Mouse (Mus musculus) cerebellum, postnatal 4 days (tissue): ENCODE data around the gene H2-M5.

ENCODE experiments used
- DNase-seq, 2 experiments: peaks; one replicate each; pipeline ENCODE4 v3.0.0; 2022; ENCODE audit warnings: low spot score in 2 of 2, mixed read lengths in 1 of 2

The H2-M5 gene

GRCm38 (mm10) chr17:36949265-36949664, 40.1 kb downstream of the H2-M5 start:
- DNase-seq = no peak

DNA sequence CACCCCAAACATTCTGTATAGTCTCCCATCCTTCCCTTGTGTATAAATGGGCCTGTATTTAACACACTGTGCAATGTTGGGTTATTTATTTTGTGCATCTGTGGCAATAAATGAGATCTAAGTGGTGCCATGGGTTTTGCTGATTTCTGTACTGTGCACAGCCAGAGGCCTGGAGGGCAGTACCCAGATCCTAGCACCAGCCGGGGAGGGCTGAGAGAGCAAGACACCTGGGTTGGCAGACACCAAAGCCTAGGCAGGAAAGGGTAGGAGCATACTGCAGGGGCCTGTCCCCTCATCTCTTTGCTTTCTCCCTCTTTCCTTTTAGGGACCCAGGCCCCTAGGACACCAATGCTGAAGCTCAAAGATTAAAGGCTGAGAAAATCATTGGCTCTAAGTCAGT, 41.1 kb downstream of the H2-M5 start:
- no peak for DNase-seq

GRCm38 (mm10) chr17:36947051-36947819, 42.1 kb downstream of the H2-M5 start:
- DNase-seq = peak; percentile 49 to 70

DNA sequence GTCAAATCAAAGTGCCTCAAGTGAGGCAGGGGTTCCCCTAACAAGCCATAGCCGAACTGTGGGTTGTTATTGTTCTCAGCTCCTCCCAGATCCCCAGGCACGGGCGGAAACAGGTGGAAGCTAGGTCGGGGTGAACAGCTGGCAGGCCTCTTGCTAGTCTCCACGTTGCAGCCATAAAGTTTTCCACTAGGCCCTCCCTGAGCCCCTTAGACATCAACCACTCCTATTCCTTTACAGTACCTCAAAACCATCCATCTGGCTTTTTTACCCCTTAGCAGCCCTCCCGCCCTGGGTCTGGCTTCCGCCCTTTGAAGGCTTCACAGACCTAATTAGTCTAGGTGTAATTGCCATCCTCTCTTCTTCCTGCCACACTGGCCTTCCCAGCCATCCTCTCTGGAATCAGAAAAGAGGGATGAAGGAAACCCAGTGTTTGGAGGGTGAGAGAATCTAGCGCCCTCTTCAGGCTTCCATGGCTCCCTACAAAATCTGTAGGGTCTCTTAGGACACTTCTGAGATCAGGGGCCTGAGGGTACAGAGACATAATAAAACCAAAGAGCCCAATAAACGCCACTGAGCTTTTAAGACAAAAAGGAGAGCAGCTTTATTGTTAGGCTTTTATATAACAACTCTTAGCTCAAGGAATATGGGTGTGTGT, 45.1 kb downstream of the H2-M5 start:
- DNase-seq = no peak

DNA sequence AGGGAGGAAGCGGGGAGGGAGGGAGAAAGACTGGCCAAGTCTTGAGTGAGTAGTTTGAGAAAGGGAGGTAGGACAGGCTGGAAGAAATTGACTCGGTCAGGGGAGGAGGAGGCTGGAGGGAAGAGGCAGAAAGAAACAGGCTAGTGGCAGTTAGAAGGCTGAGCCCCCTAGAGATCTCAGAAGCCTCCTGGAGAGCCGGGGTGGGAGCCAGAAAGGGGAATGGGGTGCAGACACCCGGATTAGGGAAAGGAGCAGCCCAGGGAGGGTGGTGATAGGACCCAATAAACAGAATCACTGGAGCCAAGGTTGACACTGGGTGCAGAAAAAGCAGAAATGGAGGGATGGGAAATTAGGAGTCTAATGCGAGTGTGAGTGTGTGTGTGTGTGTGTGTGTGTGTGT, 45.6 kb downstream of the H2-M5 start:
- DNase-seq = no peak

DNA sequence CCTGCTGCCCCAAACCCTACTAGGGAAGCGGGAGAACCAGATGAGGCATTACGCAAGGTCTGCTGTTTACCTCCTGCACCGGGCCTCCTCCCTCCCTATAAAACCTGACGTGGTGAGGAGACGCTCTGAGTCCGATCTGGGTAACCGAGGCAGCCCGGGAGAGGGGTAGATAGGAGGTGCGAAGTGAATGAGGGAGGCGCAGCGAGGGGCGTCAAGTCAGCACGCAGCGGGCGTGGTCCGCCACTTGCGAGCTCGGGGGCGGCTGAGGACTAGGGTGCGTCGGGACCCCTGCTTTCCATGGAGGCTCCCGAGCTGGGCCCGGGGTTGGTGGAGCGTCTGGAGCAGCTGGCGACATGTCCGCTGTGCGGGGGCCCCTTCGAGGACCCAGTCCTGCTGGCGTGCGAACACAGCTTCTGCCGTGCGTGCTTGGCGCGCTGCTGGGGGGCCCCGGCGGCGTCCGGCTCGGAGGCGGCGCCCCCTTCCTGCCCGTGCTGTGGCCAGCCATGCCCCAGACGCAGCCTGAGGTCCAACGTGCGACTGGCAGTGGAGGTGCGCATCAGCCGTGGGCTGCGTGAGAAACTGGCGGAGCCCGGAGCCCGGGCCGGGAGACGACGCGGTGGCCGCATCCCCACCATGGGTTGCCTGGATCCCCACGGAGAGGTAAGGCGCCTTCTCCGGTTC, 46.4 kb downstream of the H2-M5 start, which contains the start of gene Rnf39:
TSS of gene Rnf39 (plus strand) at position 128 of the 681 bp plus-strand sequence.
- DNase-seq = no peak

- DNase-seq = no peak
Observed at GRCm38 (mm10) chr17:36942391-36942790, 46.9 kb downstream of the H2-M5 start.

DNA sequence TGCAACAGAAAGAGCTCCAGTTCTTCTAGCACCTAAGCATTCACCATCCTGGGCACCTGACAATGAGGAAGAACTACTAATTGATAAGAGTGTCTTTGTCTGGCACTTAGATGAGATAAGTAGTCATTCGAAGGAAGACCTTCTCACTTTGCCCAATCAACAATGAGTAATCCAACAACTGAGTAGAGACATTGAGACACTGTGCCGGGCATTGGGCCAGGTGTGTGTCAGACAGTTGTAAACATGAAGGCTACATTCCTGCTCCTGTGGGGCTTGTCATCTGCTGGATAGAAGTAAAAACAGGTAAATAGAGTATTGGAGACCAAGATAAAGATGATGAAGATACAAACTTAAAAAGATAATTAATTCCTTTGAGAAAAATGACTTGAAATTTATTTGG, 51.3 kb downstream of the H2-M5 start:
- no peak for DNase-seq
